Mouse (Mus musculus): Measurements from ENCODE around the gene Inhbe. TPM values are rescaled to one million over a fixed set of nuclear protein-coding genes. Genes with fewer than 3 reads are reported as not detected.

The Inhbe gene
- polyA plus RNA-seq (2015; fragmentation: Illumina TruSeq; extraction: RNeasy Lipid Tissue Mini Kit (QIAGEN cat#74804); ENCODE audit: insufficient read depth, low replicate concordance): not detected

GRCm38 (mm10) chr10:127353909-127354895, at the start of gene Inhbe:
Inhbe (minus strand) TSS chr10:127354411.

GRCm38 (mm10) chr10:127380251-127380691, 26.1 kb upstream of the Inhbe start, which contains the start of gene R3hdm2:
R3hdm2 (plus strand) TSS chr10:127380327.

GRCm38 (mm10) chr10:127369834-127370820, 15.9 kb upstream of the Inhbe start, which contains the start of gene Inhbc:
Inhbc (minus strand) TSS chr10:127370431.

GRCm38 (mm10) chr10:127341891-127342639, 12.1 kb downstream of the Inhbe start, which contains the start of gene Gli1:
Gli1 (minus strand) TSS chr10:127341974.

GRCm38 (mm10) chr10:127321621-127322020, 32.6 kb downstream of the Inhbe start, which contains the start of gene Arhgap9:
Arhgap9 (plus strand) TSS chr10:127321964.

GRCm38 (mm10) chr10:127311476-127312355, 42.5 kb downstream of the Inhbe start, which contains the start of gene Mars:
Mars (minus strand) TSS chr10:127311786.

Other genes with a start within 250 kb of the Inhbe start
- 51.3 TPM for gene Os9, start 233.3 kb downstream of the Inhbe start, polyA plus RNA-seq (2015; fragmentation: Illumina TruSeq; extraction: RNeasy Lipid Tissue Mini Kit (QIAGEN cat#74804); ENCODE audit: insufficient read depth, low replicate concordance)
- gene B4galnt1, start 189.2 kb downstream of the Inhbe start, polyA plus RNA-seq (2015; fragmentation: Illumina TruSeq; extraction: RNeasy Lipid Tissue Mini Kit (QIAGEN cat#74804); ENCODE audit: insufficient read depth, low replicate concordance): 130 TPM
- 1.7 TPM for gene Slc26a10, start 173.8 kb downstream of the Inhbe start, polyA plus RNA-seq (2015; fragmentation: Illumina TruSeq; extraction: RNeasy Lipid Tissue Mini Kit (QIAGEN cat#74804); ENCODE audit: insufficient read depth, low replicate concordance)
- 13.6 TPM for gene Arhgef25, start 164.3 kb downstream of the Inhbe start, polyA plus RNA-seq (2015; fragmentation: Illumina TruSeq; extraction: RNeasy Lipid Tissue Mini Kit (QIAGEN cat#74804); ENCODE audit: insufficient read depth, low replicate concordance)
- 38.7 TPM for gene Dtx3, start 158.7 kb downstream of the Inhbe start, polyA plus RNA-seq (2015; fragmentation: Illumina TruSeq; extraction: RNeasy Lipid Tissue Mini Kit (QIAGEN cat#74804); ENCODE audit: insufficient read depth, low replicate concordance)
- gene Pip4k2c, start 142.8 kb downstream of the Inhbe start, polyA plus RNA-seq (2015; fragmentation: Illumina TruSeq; extraction: RNeasy Lipid Tissue Mini Kit (QIAGEN cat#74804); ENCODE audit: insufficient read depth, low replicate concordance): 37.1 TPM
- 1.6 TPM for gene Kif5a, start 91.1 kb downstream of the Inhbe start, polyA plus RNA-seq (2015; fragmentation: Illumina TruSeq; extraction: RNeasy Lipid Tissue Mini Kit (QIAGEN cat#74804); ENCODE audit: insufficient read depth, low replicate concordance)
- gene Dctn2, start 88.0 kb downstream of the Inhbe start, polyA plus RNA-seq (2015; fragmentation: Illumina TruSeq; extraction: RNeasy Lipid Tissue Mini Kit (QIAGEN cat#74804); ENCODE audit: insufficient read depth, low replicate concordance): 61.6 TPM
- 18.9 TPM for gene Mbd6, start 65.4 kb downstream of the Inhbe start, polyA plus RNA-seq (2015; fragmentation: Illumina TruSeq; extraction: RNeasy Lipid Tissue Mini Kit (QIAGEN cat#74804); ENCODE audit: insufficient read depth, low replicate concordance)
- 29.4 TPM for gene Mars, start 42.6 kb downstream of the Inhbe start, polyA plus RNA-seq (2015; fragmentation: Illumina TruSeq; extraction: RNeasy Lipid Tissue Mini Kit (QIAGEN cat#74804); ENCODE audit: insufficient read depth, low replicate concordance)
- gene Arhgap9, start 32.4 kb downstream of the Inhbe start, polyA plus RNA-seq (2015; fragmentation: Illumina TruSeq; extraction: RNeasy Lipid Tissue Mini Kit (QIAGEN cat#74804); ENCODE audit: insufficient read depth, low replicate concordance): 70.2 TPM
- 0.39 TPM for gene Gli1, start 12.4 kb downstream of the Inhbe start, polyA plus RNA-seq (2015; fragmentation: Illumina TruSeq; extraction: RNeasy Lipid Tissue Mini Kit (QIAGEN cat#74804); ENCODE audit: insufficient read depth, low replicate concordance)
- gene Inhbc, start 16.0 kb upstream of the Inhbe start, polyA plus RNA-seq (2015; fragmentation: Illumina TruSeq; extraction: RNeasy Lipid Tissue Mini Kit (QIAGEN cat#74804); ENCODE audit: insufficient read depth, low replicate concordance): not detected
- gene R3hdm2, start 25.9 kb upstream of the Inhbe start, polyA plus RNA-seq (2015; fragmentation: Illumina TruSeq; extraction: RNeasy Lipid Tissue Mini Kit (QIAGEN cat#74804); ENCODE audit: insufficient read depth, low replicate concordance): 99.4 TPM
- 3.6 TPM for gene Stac3, start 147.3 kb upstream of the Inhbe start, polyA plus RNA-seq (2015; fragmentation: Illumina TruSeq; extraction: RNeasy Lipid Tissue Mini Kit (QIAGEN cat#74804); ENCODE audit: insufficient read depth, low replicate concordance)
- gene Ndufa4l2, start 160.6 kb upstream of the Inhbe start, polyA plus RNA-seq (2015; fragmentation: Illumina TruSeq; extraction: RNeasy Lipid Tissue Mini Kit (QIAGEN cat#74804); ENCODE audit: insufficient read depth, low replicate concordance): 1.8 TPM
- gene Shmt2, start 168.0 kb upstream of the Inhbe start, polyA plus RNA-seq (2015; fragmentation: Illumina TruSeq; extraction: RNeasy Lipid Tissue Mini Kit (QIAGEN cat#74804); ENCODE audit: insufficient read depth, low replicate concordance): 27.0 TPM
- not detected for gene Nxph4, start 180.1 kb upstream of the Inhbe start, polyA plus RNA-seq (2015; fragmentation: Illumina TruSeq; extraction: RNeasy Lipid Tissue Mini Kit (QIAGEN cat#74804); ENCODE audit: insufficient read depth, low replicate concordance)

All from spleen, adult 10 weeks (tissue).